In the genomic region with DNA sequence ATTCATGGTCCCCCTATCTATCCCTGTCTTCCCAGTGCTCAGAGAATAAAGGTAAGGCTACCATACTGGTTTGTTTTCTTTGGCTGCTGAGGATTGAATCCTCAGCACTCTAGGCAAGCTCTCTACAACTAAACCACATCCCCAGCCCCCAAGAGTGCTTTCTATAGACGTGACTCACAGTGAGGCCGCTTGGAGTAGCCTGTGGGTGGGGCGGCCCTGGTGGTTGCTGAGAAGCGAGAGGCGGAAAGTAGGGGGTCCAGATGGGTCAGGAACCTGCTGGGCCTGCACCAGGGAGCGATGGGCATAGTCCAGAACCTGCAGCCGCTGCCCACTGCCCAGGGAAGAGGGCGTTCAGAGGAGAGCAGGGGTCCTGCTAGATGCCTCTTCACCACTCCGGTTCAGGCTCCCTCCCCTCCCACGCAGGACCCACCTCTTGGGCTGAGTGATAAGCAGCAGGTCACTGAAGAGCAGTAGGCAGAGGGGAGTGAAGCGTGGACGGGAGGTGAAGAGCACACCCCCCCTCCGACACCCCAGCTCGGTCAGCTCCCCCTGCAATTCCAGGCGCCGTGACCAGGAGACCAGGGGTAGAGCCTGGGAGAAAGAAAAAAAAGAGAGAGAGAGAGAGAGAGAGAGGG, we compare ENCODE assay signal across 8 mouse cellular contexts. TPM values are rescaled to one million over a fixed set of nuclear protein-coding genes. Genes with fewer than 3 reads are reported as not detected.
DNase-seq lines count a peak whose midpoint lies in the region; ATAC-seq and TF ChIP-seq lines count a peak whose summit lies in the region.

No protein-coding gene starts in this region.

- no peaks in the 10 kb centered on the region for H3K36me3 ChIP-seq in forebrain, embryonic 15.5 days
- H3K36me3 ChIP-seq in limb, embryonic 13.5 days = no peaks in the 10 kb centered on the region
- H3K36me3 ChIP-seq in stomach, postnatal 0 days (ENCODE audit: control insufficient read depth, insufficient read depth, low read length) = no peaks in the 10 kb centered on the region
- no peaks in the 10 kb centered on the region for H3K36me3 ChIP-seq in kidney, adult 2 months (ENCODE audit: control insufficient read depth, insufficient read depth, low read length)

- H3K4me3 ChIP-seq in forebrain, embryonic 15.5 days = peak overlapping the region; percentile 32
- peak overlapping the region; percentile 15; the same call in 1 of the 2 replicates for H3K4me3 ChIP-seq in limb, embryonic 13.5 days
- no peak overlapping the region; the same call in 1 of the 2 replicates for H3K4me3 ChIP-seq in stomach, postnatal 0 days (ENCODE audit: low read depth, low read length)
- H3K4me3 ChIP-seq in kidney, adult 2 months (ENCODE audit: insufficient read depth, low read depth, low read length) = no peak overlapping the region

- TF ChIP-seq CTCF in stomach, postnatal 0 days (IDR thresholded peaks at IDR 0.05; ENCODE audit: low read depth) = no peak
- TF ChIP-seq CTCF in kidney, adult 2 months (conservative IDR thresholded peaks at IDR 0.05; ENCODE audit: insufficient read depth, insufficient read length, low read depth, low read length) = no peak

- 15% methylated on average over 16 of the region's 16 CpGs for WGBS in forebrain, embryonic 15.5 days
- WGBS in limb, embryonic 13.5 days = 10% methylated on average over 14 of the region's 16 CpGs
- 9% methylated on average over 15 of the region's 16 CpGs for WGBS in stomach, postnatal 0 days
- WGBS in kidney, adult 2 months = 43% methylated on average over 14 of the region's 16 CpGs

- DNase-seq in retina, postnatal 1 day = peak; percentile 62
- DNase-seq in retina, embryonic 14.5 days (ENCODE audit: low spot score) = no peak
- DNase-seq in stomach, postnatal 0 days (ENCODE audit: low spot score) = peak; percentile 35
- no peak for DNase-seq in layer of hippocampus, adult 11-12 months (ENCODE audit: low spot score)
- no peak for DNase-seq in kidney, adult 2 months

- peak overlapping the region; percentile 32 for H3K4me2 ChIP-seq in forebrain, embryonic 15.5 days (replicated peaks)
- peak overlapping the region; percentile 47 for H3K4me2 ChIP-seq in limb, embryonic 13.5 days (replicated peaks)
- peak overlapping the region; percentile 34 for H3K4me2 ChIP-seq in stomach, postnatal 0 days (replicated peaks; ENCODE audit: low read depth)

- TF ChIP-seq POLR2A in kidney, adult 2 months (IDR thresholded peaks at IDR 0.05; ENCODE audit: low read depth, low read length) = no peak

- no peak overlapping the region; the same call in 1 of the 2 replicates for H3K27ac ChIP-seq in forebrain, embryonic 15.5 days (replicated peaks)
- H3K27ac ChIP-seq in limb, embryonic 13.5 days = no peak overlapping the region
- no peak overlapping the region for H3K27ac ChIP-seq in stomach, postnatal 0 days (replicated peaks)
- no peak overlapping the region for H3K27ac ChIP-seq in kidney, adult 2 months (ENCODE audit: insufficient read depth, low read depth, low read length)

- ATAC-seq in forebrain, embryonic 15.5 days (replicated peaks) = 0 out of 2 replicates have a peak, but pooled peaks have one; percentile 35
- no peak for ATAC-seq in limb, embryonic 13.5 days (ENCODE audit: low FRiP score, low read depth)
- ATAC-seq in stomach, postnatal 0 days (ENCODE audit: low FRiP score, low TSS enrichment) = peak; percentile 45; the same call in 1 of the 2 replicates
- no peak for ATAC-seq in erythroid progenitor cell, adult 5-6 weeks (replicated peaks; ENCODE audit: low FRiP score, poor library complexity, severe bottlenecking)

- H3K4me1 ChIP-seq in forebrain, embryonic 15.5 days = no peaks in the 10 kb centered on the region
- peaks cover 9% of the 10 kb centered on the region; the same call in 1 of the 2 replicates for H3K4me1 ChIP-seq in limb, embryonic 13.5 days
- H3K4me1 ChIP-seq in stomach, postnatal 0 days (replicated peaks; ENCODE audit: control insufficient read depth, insufficient read depth) = no peaks in the 10 kb centered on the region
- H3K4me1 ChIP-seq in kidney, adult 2 months (ENCODE audit: control insufficient read depth, insufficient read depth, low read length) = peaks cover 6% of the 10 kb centered on the region; the same call in 1 of the 2 replicates

- peak overlapping the region; percentile 28; the same call in 1 of the 2 replicates for H3K9ac ChIP-seq in forebrain, embryonic 15.5 days (replicated peaks)
- no peak overlapping the region; the same call in 1 of the 2 replicates for H3K9ac ChIP-seq in limb, embryonic 13.5 days
- H3K9ac ChIP-seq in stomach, postnatal 0 days (ENCODE audit: low read length) = no peak overlapping the region

- no peaks in the 10 kb centered on the region for H3K27me3 ChIP-seq in forebrain, embryonic 15.5 days
- peaks cover 40% of the 10 kb centered on the region for H3K27me3 ChIP-seq in limb, embryonic 13.5 days
- H3K27me3 ChIP-seq in stomach, postnatal 0 days (ENCODE audit: control insufficient read depth, insufficient read depth, low read length) = no peaks in the 10 kb centered on the region
- no peaks in the 10 kb centered on the region for H3K27me3 ChIP-seq in kidney, adult 2 months (replicated peaks; ENCODE audit: control insufficient read depth, insufficient read depth, low read length)

- no peak for TF ChIP-seq EP300 in stomach, postnatal 0 days (optimal IDR thresholded peaks at IDR 0.05)

- H3K9me3 ChIP-seq in forebrain, embryonic 15.5 days = no peaks in the 10 kb centered on the region
- no peaks in the 10 kb centered on the region for H3K9me3 ChIP-seq in limb, embryonic 13.5 days
- H3K9me3 ChIP-seq in stomach, postnatal 0 days (ENCODE audit: control insufficient read depth, low read length) = no peaks in the 10 kb centered on the region

RNA-seq across cellular contexts. Expression of a gene that starts 10.4 kb away (rescaled TPM):
- 7.0 and 8.2 TPM in 2 replicates for polyA plus RNA-seq in forebrain, embryonic 15.5 days (2015; fragmentation: Nextera tagmentation; extraction: Ambion mirVana)
- polyA plus RNA-seq in limb, embryonic 13.5 days (2015; fragmentation: Nextera tagmentation; extraction: Ambion mirVana) = 6.3 and 7.2 TPM in 2 replicates
- 2.8 and 3.0 TPM in 2 replicates for polyA plus RNA-seq in stomach, postnatal 0 days (2015; fragmentation: Nextera tagmentation; extraction: Ambion mirVana)
- total RNA-seq in erythroid progenitor cell, adult 5-6 weeks (2015; ENCODE audit: low replicate concordance) = not detected in 2 replicates
- not detected in 2 replicates for total RNA-seq in erythroid progenitor cell, adult 5-6 weeks (2017; ENCODE audit: low replicate concordance)
- 38.2 and 44.7 TPM in 2 replicates for polyA plus RNA-seq in kidney, adult 2 months (2012; rRNA removed)

RNA-seq across cellular contexts. Expression of a gene that starts 20.0 kb away (rescaled TPM):
- 0.31 and 0.32 TPM in 2 replicates for polyA plus RNA-seq in forebrain, embryonic 15.5 days (2015; fragmentation: Nextera tagmentation; extraction: Ambion mirVana)
- not detected in 2 replicates for polyA plus RNA-seq in limb, embryonic 13.5 days (2015; fragmentation: Nextera tagmentation; extraction: Ambion mirVana)
- 0.22 TPM in 1 of 2 replicates, not detected in the other for polyA plus RNA-seq in stomach, postnatal 0 days (2015; fragmentation: Nextera tagmentation; extraction: Ambion mirVana)
- not detected in 2 replicates for total RNA-seq in erythroid progenitor cell, adult 5-6 weeks (2015; ENCODE audit: low replicate concordance)
- not detected in 2 replicates for total RNA-seq in erythroid progenitor cell, adult 5-6 weeks (2017; ENCODE audit: low replicate concordance)
- 0.33 and 0.46 TPM in 2 replicates for polyA plus RNA-seq in kidney, adult 2 months (2012; rRNA removed)

RNA-seq across cellular contexts. Expression of a gene that starts 21.0 kb away (rescaled TPM):
- 1.5 and 1.7 TPM in 2 replicates for polyA plus RNA-seq in forebrain, embryonic 15.5 days (2015; fragmentation: Nextera tagmentation; extraction: Ambion mirVana)
- 2.4 and 3.0 TPM in 2 replicates for polyA plus RNA-seq in limb, embryonic 13.5 days (2015; fragmentation: Nextera tagmentation; extraction: Ambion mirVana)
- polyA plus RNA-seq in stomach, postnatal 0 days (2015; fragmentation: Nextera tagmentation; extraction: Ambion mirVana) = 4.9 and 5.8 TPM in 2 replicates
- 3.8 TPM in 1 of 2 replicates, not detected in the other for total RNA-seq in erythroid progenitor cell, adult 5-6 weeks (2015; ENCODE audit: low replicate concordance)
- total RNA-seq in erythroid progenitor cell, adult 5-6 weeks (2017; ENCODE audit: low replicate concordance) = 0.26 TPM in 1 of 2 replicates, not detected in the other
- polyA plus RNA-seq in kidney, adult 2 months (2012; rRNA removed) = 38.9 and 46.2 TPM in 2 replicates

RNA-seq across cellular contexts. Expression of a gene that starts 28.1 kb away (rescaled TPM):
- polyA plus RNA-seq in forebrain, embryonic 15.5 days (2015; fragmentation: Nextera tagmentation; extraction: Ambion mirVana) = 37.0 and 39.3 TPM in 2 replicates
- 54.5 and 58.1 TPM in 2 replicates for polyA plus RNA-seq in limb, embryonic 13.5 days (2015; fragmentation: Nextera tagmentation; extraction: Ambion mirVana)
- 34.8 and 35.1 TPM in 2 replicates for polyA plus RNA-seq in stomach, postnatal 0 days (2015; fragmentation: Nextera tagmentation; extraction: Ambion mirVana)
- 6.8 and 13.4 TPM in 2 replicates for total RNA-seq in erythroid progenitor cell, adult 5-6 weeks (2015; ENCODE audit: low replicate concordance)
- 2.7 TPM in 2 replicates for total RNA-seq in erythroid progenitor cell, adult 5-6 weeks (2017; ENCODE audit: low replicate concordance)
- 43.0 and 43.9 TPM in 2 replicates for polyA plus RNA-seq in kidney, adult 2 months (2012; rRNA removed)

RNA-seq across cellular contexts. Expression of a gene that starts 45.5 kb away (rescaled TPM):
- polyA plus RNA-seq in forebrain, embryonic 15.5 days (2015; fragmentation: Nextera tagmentation; extraction: Ambion mirVana) = 638 and 670 TPM in 2 replicates
- polyA plus RNA-seq in limb, embryonic 13.5 days (2015; fragmentation: Nextera tagmentation; extraction: Ambion mirVana) = 996 and 1,041 TPM in 2 replicates
- 856 and 899 TPM in 2 replicates for polyA plus RNA-seq in stomach, postnatal 0 days (2015; fragmentation: Nextera tagmentation; extraction: Ambion mirVana)
- total RNA-seq in erythroid progenitor cell, adult 5-6 weeks (2015; ENCODE audit: low replicate concordance) = 896 and 989 TPM in 2 replicates
- 751 and 992 TPM in 2 replicates for total RNA-seq in erythroid progenitor cell, adult 5-6 weeks (2017; ENCODE audit: low replicate concordance)
- 1,040 and 1,128 TPM in 2 replicates for polyA plus RNA-seq in kidney, adult 2 months (2012; rRNA removed)

Comparison
In these comparisons a context has a peak if more than half of its experiments do, and no peak if none do; other contexts are left out.
1. DNase-seq: peak in retina, postnatal 1 day (single experiment) and stomach, postnatal 0 days (single experiment); none in retina, embryonic 14.5 days (single experiment), layer of hippocampus, adult 11-12 months (single experiment) and kidney, adult 2 months (single experiment).
2. ATAC-seq: peak in forebrain, embryonic 15.5 days (single experiment) and stomach, postnatal 0 days (single experiment); none in limb, embryonic 13.5 days (single experiment) and erythroid progenitor cell, adult 5-6 weeks (single experiment).
3. H3K4me3 ChIP-seq: peak in forebrain, embryonic 15.5 days (single experiment) and limb, embryonic 13.5 days (single experiment); none in stomach, postnatal 0 days (single experiment) and kidney, adult 2 months (single experiment).
4. Peak in every context shown above with its lines, with median percentiles within 50 percentile points of each other: H3K4me2 ChIP-seq.